Mouse (Mus musculus) heart, adult 18-20 months (tissue): ENCODE measurements around the gene Stk10. TPM values are rescaled to one million over a fixed set of nuclear protein-coding genes. Genes with fewer than 3 reads are reported as not detected.
A peak's percentile ranks its signal among the peaks of the same experiment; 100 is the strongest.

Experiments used
- DNase-seq, 2 experiments: peaks; one replicate each; pipeline ENCODE4 v3.0.0; 2021 to 2022; ENCODE audit warnings: mixed read lengths in 1 of 2
- total RNA-seq, 2 experiments: library from RNA; stranded (reverse); gene quantifications; 2 replicates each; pipeline ENCODE4 v1.2.3; 2021

Stk10 gene
- total RNA-seq, 2 experiments from 2014 or later, result 8.2 to 11.6 TPM

- peak in 1 of 2 experiments; percentile 87 for DNase-seq
Measured at GRCm38 (mm10) chr11:32550102-32550501, 17.0 kb downstream of the Stk10 start.

GRCm38 (mm10) chr11:32551056-32551455 is 18.0 kb downstream of the Stk10 start:
- no peak for DNase-seq

- DNase-seq, result peak in 1 of 2 experiments; percentile 66
Measured at GRCm38 (mm10) chr11:32551579-32552297, 18.6 kb downstream of the Stk10 start.

GRCm38 (mm10) chr11:32552401-32553090 is 19.4 kb downstream of the Stk10 start:
- no peak for DNase-seq

- no peak for DNase-seq
Measured at GRCm38 (mm10) chr11:32553311-32554140, 20.4 kb downstream of the Stk10 start.

GRCm38 (mm10) chr11:32554141-32555091 is 21.3 kb downstream of the Stk10 start:
- no peak for DNase-seq

- no peak for DNase-seq
Measured at GRCm38 (mm10) chr11:32555103-32555689, 22.1 kb downstream of the Stk10 start.

GRCm38 (mm10) chr11:32556333-32556990 is 23.4 kb downstream of the Stk10 start:
- DNase-seq, result peak in 1 of 2 experiments; percentile 41

- no peak for DNase-seq
Measured at GRCm38 (mm10) chr11:32558026-32558425, 24.9 kb downstream of the Stk10 start.

- peak in 1 of 2 experiments; percentile 52 for DNase-seq
Measured at GRCm38 (mm10) chr11:32558677-32559076, 25.6 kb downstream of the Stk10 start.

GRCm38 (mm10) chr11:32560015-32560770 is 27.1 kb downstream of the Stk10 start:
- DNase-seq, result no peak

GRCm38 (mm10) chr11:32561465-32562355 is 28.6 kb downstream of the Stk10 start:
- peak in 1 of 2 experiments; percentile 54 for DNase-seq

- no peak for DNase-seq
Measured at GRCm38 (mm10) chr11:32562706-32563105, 29.6 kb downstream of the Stk10 start.

- no peak for DNase-seq
Measured at GRCm38 (mm10) chr11:32563660-32564059, 30.6 kb downstream of the Stk10 start.

GRCm38 (mm10) chr11:32564629-32565028 is 31.5 kb downstream of the Stk10 start:
- no peak for DNase-seq

GRCm38 (mm10) chr11:32565088-32565487 is 32.0 kb downstream of the Stk10 start:
- peak in 1 of 2 experiments; percentile 83 for DNase-seq

- DNase-seq, result no peak
Measured at GRCm38 (mm10) chr11:32566184-32566583, 33.1 kb downstream of the Stk10 start.

GRCm38 (mm10) chr11:32567000-32567855 is 34.1 kb downstream of the Stk10 start:
- no peak for DNase-seq
